Mouse (Mus musculus) olfactory bulb, adult 2 months (tissue): Measurements from ENCODE around the gene Hspa12b. TPM values are rescaled to one million over a fixed set of nuclear protein-coding genes. Genes with fewer than 3 reads are reported as not detected.

Source experiments
- H3K27ac ChIP-seq: fragments of 200-500 bp; 2 replicates; pipeline ENCODE4 v1.5.1; 2012; ENCODE audit warnings: low read depth, low read length; ENCODE audit not compliant: insufficient read depth
- H3K4me1 ChIP-seq: fragments of 200-500 bp; 2 replicates; pipeline ENCODE4 v1.6.1; 2012; ENCODE audit warnings: low read length; ENCODE audit not compliant: control insufficient read depth, insufficient read depth
- H3K4me3 ChIP-seq: fragments of 200-500 bp; 2 replicates; pipeline ENCODE4 v1.5.1; 2012; ENCODE audit warnings: mild to moderate bottlenecking, low read depth, low read length, moderate library complexity; ENCODE audit not compliant: insufficient read depth
- CTCF ChIP-seq: fragments of 200-500 bp; IDR thresholded peaks from 2 replicates; pipeline ENCODE4 v1.5.1; 2012; ENCODE audit warnings: low read depth, mild to moderate bottlenecking, low read length, moderate library complexity; ENCODE audit not compliant: insufficient read depth
- POLR2A ChIP-seq: fragments of 200-500 bp; IDR thresholded peaks from 2 replicates; pipeline ENCODE4 v1.6.1; 2012; ENCODE audit warnings: mild to moderate bottlenecking, low read depth, low read length, moderate library complexity; ENCODE audit not compliant: insufficient read depth
- WGBS: fragments of 180-500 bp; shearing (Covaris S2); methylation state at CpG from one replicate; pipeline ENCODE4 v1.1.7; 2018; 5-methylcytosine and 5-hydroxymethylcytosine counted together
- polyA plus RNA-seq: library from polyadenylated mRNA; stranded (reverse); fragments of >200 nt; gene quantifications from 2 replicates; pipeline ENCODE4 v1.2.4, GENCODE M21; 2012; ENCODE audit warnings: low replicate concordance; ENCODE audit not compliant: missing spikeins, insufficient read depth, insufficient read length

The Hspa12b gene
- polyA plus RNA-seq, 1 experiment, result not detected

DNA sequence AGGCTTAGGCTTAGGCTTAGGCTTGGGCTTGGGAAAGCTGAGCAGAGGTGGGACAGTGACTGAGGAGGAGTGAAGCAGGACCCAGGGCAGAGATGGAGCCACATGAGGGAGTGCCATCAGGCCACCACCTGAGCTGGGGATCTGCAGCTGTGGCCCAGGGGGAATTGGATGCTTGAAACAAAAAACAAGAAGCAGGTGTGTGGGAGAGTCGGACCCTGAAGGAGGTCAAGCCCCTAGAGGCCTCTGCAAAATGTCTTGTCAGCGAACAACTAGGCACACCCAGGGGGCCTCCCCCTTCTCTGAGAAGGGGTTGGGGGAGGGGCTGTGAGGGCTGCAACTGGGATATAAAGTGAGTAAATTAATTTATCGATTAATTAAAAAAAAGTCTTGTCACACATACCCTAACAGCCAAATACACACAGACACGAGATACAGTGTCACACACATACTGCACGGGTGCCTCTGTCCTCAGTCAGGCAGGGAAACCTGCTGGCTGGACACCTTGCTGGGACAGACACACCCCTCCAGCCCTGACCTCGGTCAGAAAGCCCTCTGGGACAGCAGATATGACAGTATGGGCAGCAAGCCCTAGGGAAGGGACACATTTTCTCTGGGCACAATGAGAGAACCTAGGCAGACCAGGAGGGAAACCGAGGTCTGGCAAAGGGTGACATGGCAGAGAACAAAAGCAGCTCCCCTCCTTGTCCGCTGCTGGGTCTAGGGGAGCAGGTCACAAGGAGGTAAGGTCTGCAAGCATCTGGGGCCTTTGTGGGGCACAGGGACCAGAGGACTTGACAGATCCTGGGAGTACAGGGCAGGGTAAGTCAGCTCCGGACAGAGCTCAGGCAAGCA is 890 bp upstream of the Hspa12b start:
- WGBS, result 75% methylated on average over 9 of the region's 9 CpGs
- H3K27ac ChIP-seq, result no peak overlapping the region

DNA sequence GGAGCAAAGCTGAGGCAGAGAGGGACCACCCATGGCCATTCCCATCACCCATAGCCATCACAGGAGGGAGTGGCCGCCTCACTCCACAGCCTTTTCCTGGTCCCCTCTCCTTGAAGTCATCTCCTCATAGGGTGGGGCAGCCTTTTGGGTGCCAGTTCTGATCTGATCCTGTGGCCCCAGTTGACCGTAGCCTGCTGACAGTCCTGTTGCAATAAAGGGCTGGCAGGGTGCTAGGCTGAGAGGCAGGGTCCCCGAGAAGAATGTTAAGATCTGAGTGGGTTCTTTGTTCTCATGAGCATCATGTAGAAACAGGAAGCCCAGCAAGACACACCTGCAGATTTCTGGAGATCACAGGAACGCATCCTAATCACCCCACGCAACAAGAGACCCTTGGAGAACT is 1.1 kb downstream of the Hspa12b start:
- Histone ChIP-seq H3K27ac (no peak overlapping the region), H3K4me1 (peaks cover 13% of the 10 kb centered on the region)
- TF ChIP-seq CTCF (no peak), POLR2A (no peak)

More for the DNA sequence above, 890 bp upstream of the Hspa12b start:
- Histone ChIP-seq H3K4me3 (no peak overlapping the region), H3K4me1 (peaks cover 13% of the 10 kb centered on the region)
- TF ChIP-seq POLR2A (no peak), CTCF (no peak)

DNA sequence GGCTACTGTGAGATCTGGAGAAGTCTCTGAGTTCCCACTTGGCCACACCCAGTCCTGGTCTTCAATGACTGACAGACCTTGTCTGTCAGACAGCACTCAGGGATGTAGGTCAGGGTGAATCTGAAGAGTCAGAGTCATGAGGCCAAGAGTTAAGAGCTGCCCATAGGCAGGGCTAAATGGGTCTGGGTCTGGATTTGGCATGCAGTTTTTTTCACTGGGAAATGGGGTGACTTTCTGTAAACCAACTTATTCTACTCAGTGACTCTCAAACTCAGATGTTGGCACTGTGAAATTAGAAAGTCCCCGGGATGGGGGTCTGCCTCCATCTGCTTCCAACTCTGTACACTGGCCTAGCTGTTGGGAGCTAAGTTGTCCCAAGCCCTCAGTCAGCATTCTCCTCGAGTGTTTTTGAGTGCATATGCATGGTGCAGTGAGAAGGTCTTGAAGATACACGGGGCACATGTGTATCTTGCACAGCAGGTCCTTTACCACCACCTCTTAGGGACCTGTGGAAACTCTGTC is 1.6 kb downstream of the Hspa12b start:
- no peak overlapping the region for H3K4me3 ChIP-seq
- no peak overlapping the region for H3K27ac ChIP-seq
- TF ChIP-seq CTCF, result no peak
- no peak for TF ChIP-seq POLR2A
- H3K4me1 ChIP-seq, result peaks cover 13% of the 10 kb centered on the region
- 81% methylated on average over 3 of the region's 3 CpGs for WGBS

More for the DNA sequence above, 1.1 kb downstream of the Hspa12b start:
- H3K4me3 ChIP-seq, result no peak overlapping the region
- WGBS, result 95% methylated on average over 5 of the region's 5 CpGs

DNA sequence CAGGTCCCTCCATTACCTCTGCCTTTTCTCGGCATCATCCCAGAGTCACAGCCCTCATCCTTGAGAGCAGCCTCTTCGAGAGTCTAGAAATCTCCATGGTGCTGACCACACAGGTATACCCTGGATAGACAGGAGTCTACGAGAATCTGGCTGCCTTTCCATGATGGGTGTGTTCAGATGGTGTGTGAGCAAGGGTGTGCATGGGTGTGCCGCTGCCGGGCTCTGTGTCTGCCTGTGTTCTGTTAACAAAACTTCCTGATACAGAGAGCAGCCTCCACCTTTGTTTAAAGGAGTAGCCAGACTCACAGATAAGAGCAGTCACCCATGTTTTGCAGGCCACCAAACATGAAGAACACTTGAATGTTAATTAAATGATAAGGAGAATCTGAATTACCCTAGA is 2.8 kb downstream of the Hspa12b start:
- 89% methylated on average over 5 of the region's 5 CpGs for WGBS
- H3K27ac ChIP-seq, result no peak overlapping the region
- TF ChIP-seq POLR2A, result no peak
- H3K4me1 ChIP-seq, result peaks cover 13% of the 10 kb centered on the region
- no peak overlapping the region for H3K4me3 ChIP-seq

DNA sequence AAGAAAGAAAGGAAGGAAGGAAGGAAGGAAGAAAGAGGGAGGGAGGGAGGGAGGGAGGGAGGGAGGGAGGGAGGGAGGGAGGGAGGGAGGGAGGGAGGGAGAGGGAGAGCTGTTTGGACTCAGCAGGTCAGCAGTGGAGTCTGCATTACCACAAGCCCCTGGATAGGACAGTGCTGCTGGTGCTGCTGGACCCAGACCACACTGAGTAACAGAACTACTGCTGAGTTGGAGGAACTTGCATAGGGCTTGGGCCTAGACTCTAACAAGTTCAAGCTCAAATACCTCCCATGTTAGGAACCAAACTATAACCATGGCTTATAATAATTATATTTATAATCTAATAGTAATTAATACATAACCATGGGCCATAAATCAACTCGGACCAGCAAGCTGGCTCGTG is 3.8 kb downstream of the Hspa12b start:
- H3K27ac ChIP-seq, result no peak overlapping the region
- H3K4me3 ChIP-seq, result no peak overlapping the region
- peaks cover 13% of the 10 kb centered on the region for H3K4me1 ChIP-seq
- WGBS, result 91% methylated on average over 2 of the region's 2 CpGs
- TF ChIP-seq CTCF (no peak), POLR2A (no peak)

DNA sequence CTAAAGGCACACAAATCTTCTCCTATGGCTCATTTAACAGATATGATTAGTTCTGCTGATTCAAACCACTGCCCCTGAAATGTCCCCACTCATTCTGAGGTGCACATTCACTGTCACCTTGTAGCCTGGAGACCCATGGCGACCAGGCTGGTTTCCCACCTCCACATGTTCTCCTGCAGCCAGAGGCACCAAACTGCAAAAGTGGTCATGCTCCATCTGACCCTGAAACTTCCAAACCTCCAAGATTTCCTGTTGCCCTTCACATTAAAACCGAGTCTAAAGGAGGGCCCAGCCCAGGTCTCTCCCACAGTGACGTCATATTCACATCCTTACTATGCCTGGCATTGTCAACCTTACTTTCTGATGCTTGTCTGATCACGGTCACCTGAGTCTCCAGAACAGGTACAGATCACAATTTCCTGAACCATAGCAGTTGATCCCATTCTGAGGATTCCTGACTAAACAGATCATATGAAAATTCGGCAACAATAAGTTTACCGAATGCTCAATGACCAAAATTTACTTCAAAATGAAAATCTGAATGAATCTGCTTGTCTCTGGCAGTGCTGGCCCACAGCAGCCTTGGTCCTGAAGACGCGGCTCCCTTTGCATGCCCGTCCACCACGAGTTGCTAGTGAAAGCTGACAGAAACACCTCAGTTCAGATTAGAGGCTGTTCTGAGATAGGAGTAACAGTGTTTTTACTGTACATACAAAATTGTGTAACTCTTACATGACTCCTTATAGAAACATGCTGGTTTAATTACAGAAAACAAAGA is 5.2 kb downstream of the Hspa12b start:
- peaks cover 4% of the 10 kb centered on the region for H3K4me1 ChIP-seq
- 86% methylated on average over 10 of the region's 10 CpGs for WGBS

DNA sequence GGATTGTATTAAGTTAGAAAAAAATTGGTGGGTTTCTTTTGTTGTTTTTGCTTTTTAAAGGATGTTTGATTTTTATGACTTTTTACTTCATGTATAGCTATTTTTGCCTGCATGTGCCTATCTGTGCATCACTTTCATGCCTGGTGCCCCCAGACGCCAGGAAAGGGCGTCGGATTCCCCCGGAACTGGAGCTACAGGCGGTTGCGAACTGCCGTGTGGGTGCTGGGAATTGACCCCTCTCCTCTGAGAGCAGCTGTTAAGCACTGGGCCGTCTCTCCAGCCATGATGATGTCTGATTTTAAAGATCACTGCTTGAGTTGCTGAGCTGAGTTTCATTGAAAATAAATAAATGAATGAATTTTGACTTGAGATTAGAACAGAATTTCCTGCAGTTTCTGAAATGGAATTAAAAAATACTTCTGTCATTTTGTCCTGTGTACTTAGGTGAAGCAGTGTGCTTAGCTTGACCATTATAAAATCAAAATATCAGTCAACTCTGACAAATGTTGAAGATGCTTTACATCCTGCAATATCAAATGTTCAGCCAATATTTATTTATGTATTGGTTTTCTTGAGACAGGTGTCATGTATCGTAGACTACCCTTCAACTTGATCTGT is 6.0 kb downstream of the Hspa12b start, which contains the start of gene Gm11037:
TSS of gene Gm11037 (plus strand) at position 568 of the 618 bp plus-strand sequence.
- Histone ChIP-seq H3K27ac (no peak within 1 kb of the TSS), H3K4me3 (no peak within 1 kb of the TSS), H3K4me1 (no peaks in the 10 kb centered on the region)
- TF ChIP-seq POLR2A (no peak), CTCF (no peak)
- 88% methylated on average over 9 of the region's 9 CpGs for WGBS

More for the DNA sequence above, 5.2 kb downstream of the Hspa12b start:
- Histone ChIP-seq H3K4me3 (no peak overlapping the region), H3K27ac (no peak overlapping the region)
- no peak for TF ChIP-seq CTCF

DNA sequence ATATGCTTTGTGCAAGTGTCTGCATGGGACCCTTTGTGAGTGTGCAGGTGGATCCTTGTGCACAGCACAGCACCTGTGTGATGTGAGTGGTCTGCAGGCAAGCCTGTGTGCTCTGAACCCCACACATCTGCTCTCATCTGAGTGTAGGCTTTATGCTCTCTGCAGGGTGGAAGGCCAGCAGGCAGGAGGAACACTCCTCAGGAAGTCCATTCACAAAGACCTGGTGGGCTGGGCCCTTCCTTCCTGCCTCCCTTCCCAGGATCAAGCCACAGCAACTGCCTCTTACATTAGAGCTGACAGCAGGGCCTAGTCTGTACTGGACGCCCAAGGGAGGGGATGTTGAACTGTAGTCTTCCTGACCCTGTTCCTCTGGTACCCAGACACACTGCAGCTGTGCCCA is 7.3 kb downstream of the Hspa12b start:
- WGBS, result 64% methylated on average over 1 of the region's 1 CpGs
- no peak overlapping the region for H3K27ac ChIP-seq
- H3K4me3 ChIP-seq, result no peak overlapping the region
- H3K4me1 ChIP-seq, result no peaks in the 10 kb centered on the region
- TF ChIP-seq POLR2A (no peak), CTCF (no peak)

DNA sequence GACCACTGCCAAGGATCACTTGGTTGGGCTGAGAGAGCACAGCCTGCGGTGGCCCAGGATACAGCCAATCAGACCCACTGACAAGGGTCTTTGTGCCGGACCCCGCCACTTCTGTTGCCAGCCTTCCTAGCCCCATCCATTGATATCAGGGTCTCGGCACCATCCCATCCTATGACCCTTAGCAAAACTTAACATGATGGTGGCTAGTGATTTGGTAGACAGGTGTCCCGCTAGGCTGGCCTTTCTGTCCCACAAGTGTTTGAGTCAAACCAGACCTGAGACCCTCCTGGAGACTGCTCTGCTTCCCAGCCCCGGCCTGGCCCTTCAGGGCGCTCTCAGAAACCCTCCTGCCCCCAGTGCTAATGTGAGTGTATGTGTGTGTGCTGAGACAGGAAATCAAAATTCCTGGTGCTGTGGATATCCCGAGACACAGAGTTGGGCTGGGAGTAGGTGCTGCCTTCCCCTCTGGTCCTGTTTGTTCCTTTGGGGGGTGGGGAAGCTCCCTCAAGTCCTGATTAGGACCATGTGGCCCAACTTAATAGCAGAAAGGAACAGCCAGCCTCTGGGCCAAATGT is 7.8 kb downstream of the Hspa12b start:
- no peak overlapping the region for H3K27ac ChIP-seq

More for the DNA sequence above, 7.8 kb downstream of the Hspa12b start:
- no peak overlapping the region for H3K4me3 ChIP-seq
- H3K4me1 ChIP-seq, result no peaks in the 10 kb centered on the region
- 85% methylated on average over 8 of the region's 8 CpGs for WGBS
- TF ChIP-seq POLR2A (no peak), CTCF (no peak)
